Mouse (Mus musculus) brain, embryonic 14.5 days (tissue): Measurements from ENCODE around the gene Ankrd44.

Source experiments
- CTCF ChIP-seq: fragments of 200-500 bp; IDR thresholded peaks from 2 replicates; pipeline ENCODE4 v1.5.1; 2012; ENCODE audit warnings: inconsistent platforms, mild to moderate bottlenecking, moderate library complexity, borderline replicate concordance; ENCODE audit not compliant: insufficient read depth, insufficient read length; ENCODE audit errors: extremely low read depth
- POLR2A ChIP-seq: fragments of 200-500 bp; IDR thresholded peaks from 2 replicates; pipeline ENCODE4 v1.6.1; 2012; ENCODE audit warnings: mild to moderate bottlenecking, inconsistent platforms, borderline replicate concordance; ENCODE audit not compliant: poor library complexity, insufficient read depth, insufficient read length, severe bottlenecking; ENCODE audit errors: extremely low read depth

DNA sequence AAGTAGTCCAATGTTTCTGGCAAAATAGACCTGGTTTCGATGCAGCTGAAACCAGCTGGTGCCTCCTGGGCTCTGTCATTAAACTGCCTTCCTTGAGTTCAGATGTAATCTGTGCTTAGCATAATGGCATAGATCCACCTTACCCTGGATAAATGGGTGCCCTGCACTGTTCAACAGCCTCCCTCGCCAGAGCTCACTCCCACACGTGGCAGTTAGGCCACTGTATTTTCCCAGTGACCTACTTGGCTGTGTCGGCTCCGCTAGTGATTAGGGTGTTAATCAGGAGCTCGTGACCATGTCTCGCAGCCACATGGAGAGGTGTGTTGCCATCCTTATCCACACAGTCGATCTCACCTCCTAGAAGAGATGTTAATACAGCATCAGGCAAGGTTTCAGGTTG lies 183.1 kb downstream of the Ankrd44 start:
- TF ChIP-seq CTCF (no peak), POLR2A (no peak)
